Mouse (Mus musculus) frontal cortex, postnatal 14 days (tissue): ENCODE measurements around the gene Rab10.
A peak's percentile ranks its signal among the peaks of the same experiment; 100 is the strongest.

Source experiments
- DNase-seq, 2 experiments: peaks; one replicate each; pipeline ENCODE4 v3.0.0; 2022; ENCODE audit warnings: low spot score in 2 of 2

Rab10 gene

DNA sequence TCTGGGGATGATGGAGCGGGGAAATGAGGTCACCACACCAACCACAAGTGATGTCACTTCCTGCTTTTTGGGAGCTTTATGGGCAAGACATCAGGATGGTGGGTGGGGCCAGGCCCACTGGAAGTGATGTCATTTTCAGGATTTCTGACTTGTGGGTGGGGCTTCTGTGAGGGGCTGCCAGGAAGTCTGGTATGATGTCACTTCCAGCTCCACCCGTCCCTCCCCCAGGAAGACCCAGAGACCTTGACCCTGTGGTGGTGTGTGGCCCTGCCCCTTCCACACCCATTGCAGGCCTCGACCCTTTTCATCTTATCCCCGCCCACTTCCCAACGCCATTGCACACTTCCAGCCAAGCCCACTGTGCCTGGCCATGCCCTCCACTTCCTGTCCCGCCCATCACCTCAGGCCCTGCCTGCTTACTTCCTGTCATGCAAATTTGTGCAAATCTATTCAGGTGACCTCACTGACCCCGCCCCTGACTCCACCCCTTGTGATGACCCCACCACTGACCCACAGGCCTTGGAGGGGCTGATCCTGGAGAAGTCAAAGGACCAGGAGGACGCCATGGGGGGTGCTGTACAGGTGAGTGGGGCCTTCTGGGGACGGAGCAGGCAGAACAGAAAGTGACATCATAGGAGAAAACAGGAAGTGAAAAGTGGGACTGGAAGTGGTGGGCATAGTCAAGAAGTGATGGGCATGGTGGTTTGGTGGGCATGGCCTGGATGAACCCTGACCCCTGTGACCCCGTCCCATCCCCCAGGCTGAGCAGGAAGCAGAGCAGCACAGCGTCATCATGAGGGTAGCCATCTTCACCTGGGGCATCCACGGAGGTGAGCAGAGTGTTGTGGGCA lies 72.7 kb downstream of the Rab10 start:
- DNase-seq = peak; percentile 43 to 71

DNA sequence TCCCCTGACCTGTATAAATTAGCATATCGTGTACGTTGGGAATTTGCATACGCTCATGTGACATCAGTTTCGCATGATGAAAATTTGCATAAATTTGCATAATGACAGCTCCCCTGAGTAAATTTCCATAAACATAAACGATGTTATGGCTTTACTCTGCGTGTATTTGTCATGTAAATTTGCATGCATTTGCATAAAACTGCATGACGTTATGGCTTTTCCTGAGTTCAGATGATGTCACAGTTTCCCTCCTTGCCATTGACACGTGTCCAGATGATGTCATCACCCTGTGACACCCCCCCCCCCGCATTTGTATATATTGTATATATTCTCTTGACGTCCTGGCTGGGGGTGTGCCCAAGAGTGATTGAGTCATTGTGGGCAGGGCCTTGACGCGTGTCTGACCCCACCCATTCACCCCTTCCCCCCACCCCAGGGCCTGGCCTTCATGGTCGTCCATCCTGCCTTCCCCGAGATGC lies 73.6 kb downstream of the Rab10 start:
- DNase-seq = peak in 1 of 2 experiments; percentile 24

DNA sequence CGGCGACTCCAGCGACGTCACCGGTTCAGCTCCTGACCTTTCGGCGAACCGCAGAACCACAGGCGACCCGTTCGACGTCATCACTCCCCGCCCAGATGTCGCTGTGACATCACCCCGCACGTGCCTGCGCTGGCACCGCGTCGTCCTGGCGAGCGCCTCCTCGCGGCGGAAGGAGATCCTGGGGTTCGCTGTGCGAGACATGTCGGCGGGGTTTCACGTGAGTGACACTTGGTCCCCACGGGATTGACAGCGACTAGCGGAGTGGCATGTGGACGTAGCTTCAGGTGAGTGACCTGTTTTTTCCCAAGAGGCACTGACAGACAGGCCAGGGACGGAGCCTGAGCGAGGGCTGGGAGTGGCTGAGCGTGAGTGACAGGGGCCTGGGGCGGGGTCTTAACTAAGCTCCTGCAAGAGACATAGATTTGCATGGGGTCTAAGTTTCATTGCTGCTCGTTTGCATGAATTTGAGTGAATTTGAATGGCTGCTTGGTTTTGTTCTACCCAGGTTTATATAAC lies 74.1 kb downstream of the Rab10 start:
- DNase-seq = peak; percentile 94 to 95

DNA sequence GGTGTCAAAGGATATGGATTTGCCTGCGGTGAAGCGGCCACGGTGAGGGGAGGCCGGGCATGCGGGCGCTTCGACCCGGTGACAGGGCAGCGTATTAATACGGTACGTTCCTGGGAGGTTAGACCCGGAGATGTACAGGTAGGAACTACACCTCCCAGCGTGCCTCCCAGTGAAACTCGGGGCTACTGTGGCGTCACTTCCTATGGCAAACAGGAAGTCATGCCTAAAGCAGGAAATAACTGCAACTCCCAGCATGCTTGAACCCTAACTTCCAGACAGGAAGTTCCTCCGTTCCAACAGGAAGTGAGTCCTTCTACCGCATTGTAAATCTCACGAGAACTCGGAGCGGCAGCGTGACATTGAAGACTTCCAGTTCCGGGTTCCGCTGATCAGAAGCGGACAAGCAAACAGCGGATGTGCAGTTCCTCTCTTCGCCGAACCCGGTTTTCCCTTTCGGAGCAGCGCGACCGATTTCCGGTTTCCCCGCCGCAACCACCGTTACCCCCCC lies 74.6 kb downstream of the Rab10 start:
- peak; percentile 82 to 94 for DNase-seq

DNA sequence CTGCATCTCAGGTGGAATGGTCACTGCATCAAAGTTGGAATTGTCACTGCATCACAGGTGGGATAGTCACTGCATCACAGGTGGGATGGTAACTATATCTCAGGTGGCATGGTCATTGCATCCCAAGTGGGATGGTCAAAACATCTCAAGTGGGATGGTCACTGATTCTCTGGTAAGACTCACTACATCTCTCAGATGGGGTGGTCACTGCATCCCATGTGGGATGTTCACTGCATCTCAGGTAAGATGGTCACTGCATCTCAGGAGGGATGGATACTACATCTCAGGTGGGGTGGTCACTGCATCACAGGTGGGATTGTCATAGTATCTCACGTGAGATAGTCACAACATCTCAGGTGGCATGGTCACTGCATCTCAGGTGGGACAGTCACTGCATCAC lies 75.7 kb downstream of the Rab10 start:
- DNase-seq = no peak

DNA sequence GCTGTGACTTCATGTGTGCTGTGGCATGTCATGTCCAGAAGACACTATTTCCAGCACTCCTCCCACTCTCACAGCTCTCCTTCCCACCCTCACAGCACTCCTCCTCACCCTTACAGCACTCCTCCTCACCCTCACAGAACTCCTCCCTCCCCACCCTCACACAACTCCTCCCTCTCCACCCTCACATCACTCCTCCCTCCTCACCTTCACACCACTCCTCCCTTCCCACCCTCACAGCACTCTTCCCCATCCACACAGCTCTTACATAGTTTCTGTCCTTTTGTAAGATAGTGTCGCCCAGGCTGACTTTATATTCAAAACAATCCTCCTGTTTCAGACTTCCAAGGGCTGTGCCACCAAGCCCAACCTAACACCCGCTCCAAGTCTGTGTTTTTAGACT lies 86.4 kb downstream of the Rab10 start:
- DNase-seq = no peak

DNA sequence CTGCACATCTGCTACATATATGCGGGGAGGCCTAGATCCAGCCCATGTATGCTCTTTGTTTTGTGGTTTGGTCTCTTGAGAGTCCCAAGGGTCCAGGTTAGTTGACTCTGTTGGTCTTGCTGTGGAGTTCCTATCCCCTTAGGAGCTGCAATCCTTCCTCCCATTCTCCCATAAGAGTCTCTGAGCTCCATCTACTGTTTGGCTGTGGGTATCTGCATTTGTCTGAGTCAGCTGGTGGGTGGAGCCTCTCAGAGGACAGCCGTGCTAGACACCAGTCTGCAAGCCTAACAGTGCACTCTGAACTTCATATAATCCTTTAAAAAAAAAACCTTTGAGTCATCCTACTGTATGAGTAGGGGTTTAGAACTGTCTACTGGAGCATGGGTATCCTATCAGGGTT lies 99.6 kb downstream of the Rab10 start:
- DNase-seq = no peak

DNA sequence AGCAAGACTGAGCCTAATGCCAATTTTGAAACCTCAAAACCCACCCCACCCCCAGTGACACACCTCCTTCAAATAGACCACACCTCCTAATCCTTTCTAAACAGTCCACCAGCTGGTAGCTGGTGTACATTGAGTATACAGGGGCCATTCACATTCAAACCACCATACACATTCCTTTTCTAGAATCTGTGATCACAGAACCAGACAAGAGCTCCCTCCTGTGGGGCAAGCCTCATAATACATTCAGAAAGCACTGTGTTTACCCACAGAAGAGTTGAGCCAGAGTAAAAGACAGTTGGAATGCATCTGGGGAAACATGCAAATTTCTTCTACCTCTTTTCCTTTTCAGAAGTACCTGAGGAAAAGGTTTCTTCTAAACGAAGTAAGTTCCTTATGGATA lies 100.6 kb downstream of the Rab10 start:
- no peak for DNase-seq
